Comparison of ENCODE assay signal across 13 mouse cellular contexts in the genomic region with DNA sequence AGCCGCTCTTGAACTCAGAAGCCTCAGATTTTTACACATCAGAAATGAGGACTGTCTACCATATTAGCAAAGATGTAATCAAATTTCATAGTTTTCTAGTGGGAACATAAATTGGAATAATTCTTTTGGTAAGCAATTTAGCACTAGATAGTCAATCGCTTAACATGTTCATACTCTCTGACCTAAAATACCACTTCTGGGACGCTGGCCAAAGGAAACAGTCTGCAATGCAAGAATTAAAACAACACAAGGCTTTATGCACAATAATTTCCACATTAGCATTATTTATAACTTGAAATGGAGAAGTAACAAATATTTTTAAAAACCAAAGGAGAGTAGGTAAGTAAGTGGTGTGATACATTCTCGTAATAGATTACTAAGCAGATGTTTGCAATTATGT.
DNase-seq lines count a peak whose midpoint lies in the region.
"Had no signal": no experiment of that assay in that cellular context is flagged by ENCODE, and none has a peak within 500 bp of the region (broad histone marks: within the 10 kb centered on the region; RNA-seq: fewer than 3 reads in every experiment).

No protein-coding gene starts in this region.

- DNase-seq in adrenal gland, adult 2 months, result peak; percentile 17
- no peak for DNase-seq in adrenal gland, adult 18-20 months (ENCODE audit: low spot score in 2 of 2)
- DNase-seq in heart, postnatal 4 days, result peak; percentile 21
- no peak for DNase-seq in heart, adult 8-10 months (ENCODE audit: low spot score)
- peak; percentile 34 to 36 for DNase-seq in kidney, postnatal 4 days
- DNase-seq in kidney, adult 8-10 months, result no peak
- peak; percentile 81 for DNase-seq in NIH3T3 (ENCODE audit: low read depth)
- no peak for DNase-seq in ovary, postnatal 36 days (ENCODE audit: low spot score)
- DNase-seq: cerebellum, adult 8-10 months; gastrocnemius, postnatal 14 days; layer of hippocampus, adult 9-11 months; liver, embryonic 13.5 days; right cerebral cortex, postnatal 25 days had no signal

Comparison
In these comparisons a context has a peak if more than half of its experiments do, and no peak if none do; other contexts are left out.
1. DNase-seq: peak in adrenal gland, adult 2 months (single experiment), heart, postnatal 4 days (single experiment), kidney, postnatal 4 days (2 of 2) and NIH3T3 (single experiment); none in adrenal gland, adult 18-20 months (0 of 2), heart, adult 8-10 months (single experiment), kidney, adult 8-10 months (0 of 2) and ovary, postnatal 36 days (single experiment).